Mouse (Mus musculus) megakaryocyte, embryonic 14.5 days (primary cell): ENCODE measurements around the gene Teddm1b. TPM values are rescaled to one million over a fixed set of nuclear protein-coding genes. Genes with fewer than 3 reads are reported as not detected.

Experiments used
- H3K27me3 ChIP-seq: replicated peaks from 2 replicates; pipeline ENCODE3; 2012; ENCODE audit warnings: inconsistent platforms
- H3K36me3 ChIP-seq: replicated peaks from 2 replicates; pipeline ENCODE3; 2012; ENCODE audit warnings: low read length, inconsistent platforms, mixed read lengths
- H3K4me1 ChIP-seq: 2 replicates; pipeline ENCODE4 v1.6.1; 2012; ENCODE audit warnings: inconsistent platforms
- H3K4me3 ChIP-seq: replicated peaks from 2 replicates; pipeline ENCODE3; 2012; ENCODE audit warnings: moderate library complexity, mild to moderate bottlenecking, inconsistent platforms
- H3K9me3 ChIP-seq: 2 replicates; pipeline ENCODE4 v1.6.1; 2012; ENCODE audit warnings: inconsistent platforms
- FLI1 ChIP-seq: IDR thresholded peaks from 2 replicates; pipeline ENCODE4 v1.6.1; 2012; ENCODE audit warnings: low read length, inconsistent platforms, mixed read lengths
- GATA1 ChIP-seq: IDR thresholded peaks from 3 replicates; pipeline ENCODE4 v1.6.1; 2012; ENCODE audit warnings: mixed read lengths, low read length, inconsistent platforms, borderline replicate concordance
- polyA plus RNA-seq: library from polyadenylated mRNA; stranded (reverse); fragments of >175 nt; gene quantifications from 2 replicates; pipeline ENCODE4 v1.2.3, GENCODE M21; 2012; ENCODE audit warnings: low replicate concordance; ENCODE audit not compliant: insufficient read depth

Gene Teddm1b
- polyA plus RNA-seq, 1 experiment = not detected

DNA sequence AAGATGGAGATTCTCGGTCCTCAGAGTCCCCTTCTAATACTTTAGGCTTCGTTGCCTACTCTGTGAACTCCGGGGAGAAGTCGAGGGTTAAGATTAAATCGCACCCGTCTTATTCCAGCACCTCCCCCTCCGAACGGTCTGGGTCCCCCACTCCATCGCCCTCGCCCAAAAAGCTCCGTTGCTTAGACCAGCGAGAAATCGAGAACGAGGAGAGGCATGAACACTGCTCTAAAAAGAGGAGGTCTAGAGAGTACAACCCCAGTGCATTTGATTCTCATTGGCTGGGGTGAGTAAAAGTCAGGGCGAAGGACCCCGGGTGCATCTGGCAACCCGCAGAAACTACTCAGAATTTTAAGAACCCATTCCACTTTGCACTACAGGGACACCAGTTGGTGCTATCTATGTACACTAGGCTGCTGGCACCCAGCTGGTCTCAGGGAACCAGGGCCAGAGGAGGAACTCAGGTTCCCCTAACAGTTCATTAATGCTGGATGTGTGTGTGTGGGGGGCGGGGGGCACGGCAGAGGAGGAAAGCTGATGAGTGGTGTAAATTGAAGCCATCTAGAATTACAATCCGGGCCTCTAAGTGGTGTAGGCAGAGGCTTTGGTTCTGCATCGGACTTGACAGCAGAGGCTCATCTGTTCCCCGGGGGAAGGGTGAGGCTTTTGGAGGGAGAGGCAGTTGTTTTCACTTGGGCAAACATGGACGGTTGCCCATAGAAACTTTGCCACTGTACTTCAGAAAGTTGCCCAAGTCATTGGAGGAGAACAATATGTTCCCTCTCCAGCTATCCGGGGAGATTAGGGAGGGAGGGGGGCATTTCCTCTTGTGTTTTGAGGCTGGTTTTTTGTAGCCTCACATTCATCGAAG is 26.9 kb downstream of the Teddm1b start:
- Histone ChIP-seq H3K9me3 (no peaks in the 10 kb centered on the region), H3K4me1 (peaks cover 32% of the 10 kb centered on the region), H3K4me3 (peak overlapping the region; percentile 100), H3K27me3 (peaks cover 37% of the 10 kb centered on the region), H3K36me3 (peaks cover 39% of the 10 kb centered on the region)
- no peak for TF ChIP-seq FLI1

DNA sequence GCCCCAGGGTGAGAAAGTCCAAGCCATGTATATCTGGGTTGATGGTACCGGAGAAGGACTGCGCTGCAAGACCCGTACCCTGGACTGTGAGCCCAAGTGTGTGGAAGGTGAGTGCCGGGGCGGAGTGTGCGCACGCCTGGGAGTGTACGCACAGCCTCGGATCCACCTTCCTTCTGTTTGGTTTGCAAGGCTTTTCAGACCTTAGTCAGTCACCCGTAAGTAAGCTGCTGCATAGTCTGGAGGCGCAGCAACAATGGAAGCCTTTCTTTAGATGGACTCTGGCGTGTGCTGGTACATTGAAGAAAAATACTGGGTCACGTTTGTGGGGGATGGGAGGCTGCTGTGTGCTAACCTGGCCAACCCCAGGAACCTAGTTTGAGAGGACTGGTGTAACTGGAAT is 28.9 kb downstream of the Teddm1b start:
- H3K4me3 ChIP-seq = peak overlapping the region; percentile 47
- peaks cover 20% of the 10 kb centered on the region for H3K27me3 ChIP-seq
- H3K9me3 ChIP-seq = no peaks in the 10 kb centered on the region
- H3K4me1 ChIP-seq = peaks cover 32% of the 10 kb centered on the region
- H3K36me3 ChIP-seq = peaks cover 58% of the 10 kb centered on the region
- no peak for TF ChIP-seq GATA1
- no peak for TF ChIP-seq FLI1

DNA sequence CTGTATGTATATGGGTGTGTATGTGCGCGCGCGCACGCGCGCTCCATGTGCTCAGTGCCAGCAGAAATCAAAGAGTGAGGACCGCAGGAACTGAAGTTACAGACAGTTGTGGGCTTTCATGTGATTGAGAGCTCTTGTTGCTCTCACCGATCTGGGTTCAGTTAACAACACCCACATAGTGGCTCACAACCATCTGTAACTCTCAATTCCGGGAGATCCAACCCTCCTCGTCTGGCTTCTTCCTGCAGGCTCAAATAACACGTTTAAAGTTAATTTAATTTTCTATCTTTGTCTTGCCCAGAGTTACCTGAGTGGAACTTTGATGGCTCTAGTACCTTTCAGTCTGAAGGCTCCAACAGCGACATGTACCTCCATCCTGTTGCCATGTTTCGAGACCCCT is 30.1 kb downstream of the Teddm1b start:
- Histone ChIP-seq H3K4me1 (peaks cover 22% of the 10 kb centered on the region), H3K36me3 (peaks cover 68% of the 10 kb centered on the region)

DNA sequence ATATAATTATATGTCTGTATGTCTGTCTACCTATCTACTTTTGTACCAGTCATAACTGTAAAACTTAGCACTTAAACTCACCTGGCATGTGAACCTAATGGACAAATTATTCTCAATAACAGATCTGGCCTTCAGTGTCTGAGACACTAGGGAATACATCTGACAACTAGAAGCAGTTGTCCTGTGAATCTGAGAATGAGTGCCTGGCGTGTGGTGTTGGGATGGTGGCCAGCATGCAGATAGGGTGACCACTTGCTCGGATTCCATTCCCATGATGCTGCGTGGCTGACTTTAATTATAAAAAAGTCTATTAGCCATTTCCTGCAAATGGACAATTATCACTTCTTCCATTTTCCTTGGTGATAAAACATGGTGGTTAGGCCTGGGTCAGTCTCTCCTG is 31.7 kb downstream of the Teddm1b start:
- TF ChIP-seq FLI1 (no peak), GATA1 (no peak)
- H3K9me3 ChIP-seq = no peaks in the 10 kb centered on the region
- peaks cover 81% of the 10 kb centered on the region for H3K36me3 ChIP-seq
- H3K4me1 ChIP-seq = peaks cover 19% of the 10 kb centered on the region
- peaks cover under 1% of the 10 kb centered on the region for H3K27me3 ChIP-seq
- H3K4me3 ChIP-seq = no peak overlapping the region

More for the DNA sequence above, 30.1 kb downstream of the Teddm1b start:
- no peak overlapping the region for H3K4me3 ChIP-seq
- no peaks in the 10 kb centered on the region for H3K9me3 ChIP-seq
- TF ChIP-seq FLI1 (no peak), GATA1 (no peak)
- H3K27me3 ChIP-seq = peaks cover 7% of the 10 kb centered on the region

DNA sequence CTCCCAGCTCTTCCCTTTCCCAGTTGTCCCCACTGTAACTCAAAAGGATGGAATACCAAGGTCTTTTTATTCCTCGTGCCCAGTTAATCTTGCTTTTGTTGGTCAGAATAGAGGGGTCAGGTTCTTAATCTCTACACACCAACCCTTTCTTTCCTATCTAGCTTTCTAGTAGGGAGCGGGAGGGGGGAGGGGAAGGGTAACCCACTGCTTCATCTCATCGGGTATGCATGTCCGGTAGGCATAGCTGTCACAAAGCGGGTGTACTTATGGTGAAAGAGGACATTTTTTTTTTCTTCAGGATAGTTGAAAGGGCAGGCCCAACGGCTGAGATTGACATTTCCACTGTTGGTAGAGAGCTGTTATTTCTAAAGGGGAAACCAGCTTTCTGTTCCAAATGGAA is 34.1 kb downstream of the Teddm1b start:
- no peak for TF ChIP-seq FLI1
- TF ChIP-seq GATA1 = no peak
- Histone ChIP-seq H3K36me3 (peaks cover 73% of the 10 kb centered on the region), H3K27me3 (no peaks in the 10 kb centered on the region), H3K9me3 (no peaks in the 10 kb centered on the region), H3K4me1 (peaks cover 4% of the 10 kb centered on the region; the same call in 1 of the 2 replicates), H3K4me3 (no peak overlapping the region)

DNA sequence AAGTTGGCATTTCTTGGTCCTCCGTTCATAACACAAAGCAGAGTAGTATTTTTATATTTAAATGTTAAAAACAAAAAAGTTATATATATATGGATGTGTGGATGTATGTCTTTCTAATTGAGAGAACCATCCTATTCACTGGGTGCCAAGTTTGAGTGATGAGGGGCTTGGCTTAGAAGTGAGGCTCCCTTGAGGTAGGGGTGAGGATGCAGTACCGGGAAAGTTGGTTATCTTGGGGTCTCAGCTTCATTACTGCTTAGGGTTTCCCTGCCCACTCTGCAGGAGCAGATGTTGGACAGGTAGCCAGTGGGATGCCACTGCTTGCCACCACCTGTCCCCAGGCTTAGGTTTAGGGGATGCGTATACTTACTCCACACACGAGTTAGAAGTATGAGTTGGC is 34.6 kb downstream of the Teddm1b start:
- H3K36me3 ChIP-seq = peaks cover 68% of the 10 kb centered on the region
- peaks cover 4% of the 10 kb centered on the region; the same call in 1 of the 2 replicates for H3K4me1 ChIP-seq
- TF ChIP-seq FLI1 (no peak), GATA1 (no peak)
- no peaks in the 10 kb centered on the region for H3K27me3 ChIP-seq
- no peak overlapping the region for H3K4me3 ChIP-seq
- no peaks in the 10 kb centered on the region for H3K9me3 ChIP-seq

DNA sequence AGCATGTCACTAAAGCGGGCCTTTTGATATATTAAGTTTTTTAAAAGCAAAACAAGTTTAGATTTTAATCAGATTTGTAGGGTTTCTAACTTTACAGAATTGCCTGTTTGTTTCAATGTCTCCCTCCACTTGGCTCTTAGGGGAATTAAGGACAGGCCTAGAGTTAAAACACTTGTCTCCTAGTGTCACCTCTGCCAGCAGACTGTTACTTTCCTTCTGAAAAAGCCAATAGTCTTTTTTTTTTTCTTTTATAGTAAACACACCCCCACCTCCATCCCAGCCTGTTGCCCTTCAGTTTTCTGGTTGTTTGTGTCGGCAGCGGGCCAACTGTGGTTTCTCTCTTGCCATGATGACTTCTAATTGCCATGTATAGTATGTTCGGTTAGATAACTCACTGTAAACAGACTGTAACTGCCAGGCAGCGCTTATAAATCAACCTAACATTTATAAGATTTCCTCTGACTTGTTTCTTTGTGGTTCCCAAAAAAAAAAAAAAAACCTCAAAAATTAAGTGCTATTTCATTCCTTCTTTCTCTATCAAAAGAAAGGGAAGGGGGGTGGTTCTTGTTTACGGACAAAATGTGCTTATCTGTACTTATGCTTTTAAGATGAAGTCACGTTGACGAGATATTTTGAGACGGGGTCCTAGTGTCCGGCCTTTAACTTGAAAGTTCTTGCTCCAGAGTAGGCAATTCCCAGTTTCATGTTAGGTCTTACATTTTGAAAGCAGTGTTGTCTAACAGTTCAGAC is 35.2 kb downstream of the Teddm1b start:
- H3K4me1 ChIP-seq = peaks cover 4% of the 10 kb centered on the region; the same call in 1 of the 2 replicates
- no peaks in the 10 kb centered on the region for H3K27me3 ChIP-seq
- TF ChIP-seq GATA1 (no peak), FLI1 (no peak)
- no peak overlapping the region for H3K4me3 ChIP-seq
- H3K36me3 ChIP-seq = peaks cover 61% of the 10 kb centered on the region
- no peaks in the 10 kb centered on the region for H3K9me3 ChIP-seq

DNA sequence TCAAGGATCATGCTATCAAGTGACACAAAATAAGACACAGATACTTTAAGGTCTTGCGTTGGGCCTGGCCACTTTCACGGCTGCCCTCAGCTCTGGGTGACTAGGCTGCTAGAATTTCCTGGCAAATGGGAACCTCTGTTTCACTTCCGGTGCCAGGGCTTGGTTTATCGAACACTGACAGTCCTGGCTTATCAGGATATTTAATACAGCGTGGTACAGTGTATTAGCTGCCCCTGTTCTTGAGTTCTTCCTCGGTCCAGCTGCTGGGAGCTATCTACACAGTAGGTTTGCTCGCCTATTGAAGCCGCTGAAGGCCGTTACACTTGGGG is 35.8 kb downstream of the Teddm1b start:
- Histone ChIP-seq H3K4me3 (no peak overlapping the region), H3K9me3 (no peaks in the 10 kb centered on the region), H3K27me3 (no peaks in the 10 kb centered on the region), H3K4me1 (peaks cover 4% of the 10 kb centered on the region; the same call in 1 of the 2 replicates), H3K36me3 (peaks cover 56% of the 10 kb centered on the region)
- no peak for TF ChIP-seq GATA1
- no peak for TF ChIP-seq FLI1

DNA sequence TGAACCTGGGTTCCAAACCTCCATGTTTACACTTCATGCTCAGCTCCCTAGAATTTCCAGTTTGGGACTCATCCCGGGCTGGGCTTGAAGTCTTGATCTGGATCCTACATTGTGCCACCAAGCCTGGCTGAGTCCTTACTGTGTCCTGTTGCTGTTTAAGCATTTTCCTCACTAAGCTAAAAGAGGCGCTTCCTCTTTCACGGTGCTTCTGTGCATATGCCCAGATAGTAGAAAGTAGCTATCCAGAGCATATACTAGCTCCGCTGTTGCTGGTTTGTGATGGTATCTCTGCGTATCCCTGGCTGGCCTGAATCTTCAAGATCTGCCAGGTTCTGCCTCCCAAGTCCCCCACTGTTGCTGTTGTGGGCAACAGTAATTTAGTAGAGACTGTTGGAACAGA is 36.3 kb downstream of the Teddm1b start:
- no peaks in the 10 kb centered on the region for H3K9me3 ChIP-seq
- H3K4me1 ChIP-seq = peaks cover 4% of the 10 kb centered on the region; the same call in 1 of the 2 replicates
- no peak overlapping the region for H3K4me3 ChIP-seq
- TF ChIP-seq GATA1 (no peak), FLI1 (no peak)
- H3K36me3 ChIP-seq = peaks cover 51% of the 10 kb centered on the region
- H3K27me3 ChIP-seq = no peaks in the 10 kb centered on the region

DNA sequence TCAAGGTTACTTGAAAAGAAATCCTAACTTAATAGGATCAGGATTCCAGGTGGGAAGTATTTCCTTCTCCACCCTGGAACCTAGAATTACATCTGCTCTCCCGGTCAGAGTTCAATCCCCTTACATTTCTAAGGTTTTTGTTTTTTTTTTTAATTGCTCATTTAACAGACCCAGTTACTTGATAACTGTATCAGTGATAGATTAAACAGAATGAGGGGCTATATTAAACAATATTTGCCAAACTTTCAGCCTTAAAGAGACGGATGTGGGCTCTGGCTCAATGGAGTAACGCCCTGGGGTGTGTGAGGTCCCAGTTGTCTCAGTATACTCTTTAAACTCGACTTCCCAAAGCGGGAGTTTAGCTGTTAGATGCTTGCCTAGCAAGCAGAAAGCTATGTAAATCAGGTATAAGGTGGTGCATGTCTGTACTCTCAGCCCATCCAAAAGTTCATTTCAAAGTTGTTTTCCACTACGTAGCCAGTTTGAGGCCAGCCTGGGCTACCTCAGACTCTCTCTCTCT is 37.2 kb downstream of the Teddm1b start:
- no peak overlapping the region for H3K4me3 ChIP-seq
- TF ChIP-seq GATA1 (no peak), FLI1 (no peak)
- peaks cover 4% of the 10 kb centered on the region; the same call in 1 of the 2 replicates for H3K4me1 ChIP-seq
- peaks cover 43% of the 10 kb centered on the region for H3K36me3 ChIP-seq
- no peaks in the 10 kb centered on the region for H3K9me3 ChIP-seq
- H3K27me3 ChIP-seq = no peaks in the 10 kb centered on the region
